Mouse (Mus musculus): ENCODE results near the gene Tgm1. TPM values are rescaled to one million over a fixed set of nuclear protein-coding genes. Genes with fewer than 3 reads are reported as not detected.
A peak's percentile ranks its signal among the peaks of the same experiment; 100 is the strongest.

Tgm1 gene
- polyA plus RNA-seq, 1 experiment from 2014 or later = 0.10 TPM

DNA sequence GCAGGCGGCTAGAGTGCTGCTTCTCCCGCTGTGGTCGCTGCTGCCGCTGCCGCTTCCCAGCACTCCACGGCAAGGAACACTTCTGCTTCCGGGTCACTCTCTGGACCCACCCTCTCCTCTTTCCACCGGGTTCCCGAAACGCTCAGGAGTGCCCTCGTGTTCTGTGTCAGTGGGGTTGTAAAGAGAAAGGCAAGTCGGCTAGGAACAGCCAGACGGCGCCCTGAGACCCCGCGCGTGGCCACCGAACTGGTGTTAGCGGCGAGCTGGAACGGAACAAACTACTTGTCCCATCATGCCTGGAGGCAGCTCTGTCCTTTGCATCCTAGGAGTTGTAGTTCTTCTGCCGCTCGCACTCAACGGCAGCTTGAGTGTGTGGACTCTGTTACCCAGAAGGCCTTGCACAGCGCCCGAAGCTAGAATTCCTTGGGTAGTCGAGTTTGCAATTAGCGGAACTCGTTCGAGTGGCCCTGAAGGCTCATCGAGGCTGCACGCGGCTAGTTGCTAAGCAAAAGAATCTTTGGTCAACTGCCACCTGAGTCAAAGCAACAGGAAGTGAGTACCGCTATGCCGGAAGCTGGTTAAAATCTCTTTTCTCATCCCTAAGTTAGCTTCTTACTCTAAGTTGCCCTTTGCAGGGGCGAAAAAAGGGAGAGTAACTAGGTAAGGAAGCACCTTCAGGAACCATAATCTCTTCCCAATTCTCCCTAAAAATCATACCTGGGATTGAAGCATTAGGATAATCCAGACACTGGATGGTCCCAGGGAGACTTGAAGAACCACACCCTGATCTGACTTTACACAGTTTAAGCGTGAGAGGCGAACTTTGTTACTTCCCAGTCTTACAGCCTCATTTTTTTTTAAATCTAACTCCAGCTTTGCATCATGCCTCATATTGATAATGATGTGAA, 41.6 kb downstream of the Tgm1 start, which contains the start of the genes Gmpr2 and Nedd8:
TSS of gene Gmpr2 (plus strand) at position 109 of the 908 bp plus-strand sequence.
TSS of gene Nedd8 (minus strand) at position 292 of the 908 bp plus-strand sequence.
- H3K9me3 ChIP-seq (replicated peaks; ENCODE audit: control insufficient read depth, low read length) = no peaks in the 10 kb centered on the region
- peak within 1 kb of the TSS; percentile 70; the same call in 1 of the 2 replicates for H3K27ac ChIP-seq (ENCODE audit: low read depth, low read length)
- H3K27me3 ChIP-seq (replicated peaks; ENCODE audit: control insufficient read depth, insufficient read depth, low read length) = no peaks in the 10 kb centered on the region
- peak within 1 kb of the TSS; percentile 81 for H3K9ac ChIP-seq (ENCODE audit: low read length)
- peaks cover 27% of the 10 kb centered on the region for H3K36me3 ChIP-seq (ENCODE audit: control insufficient read depth, insufficient read depth, low read length)
- whole genome bisulfite sequencing = 1% methylated on average over 38 of the region's 38 CpGs
- peak within 1 kb of the TSS; percentile 96 for H3K4me2 ChIP-seq (ENCODE audit: low read length)
- DNase-seq (ENCODE audit: low spot score) (peak; percentile 98), ATAC-seq (peak; percentile 99)
- H3K4me3 ChIP-seq (ENCODE audit: low read depth, low read length) = peak within 1 kb of the TSS; percentile 86
- peaks cover 16% of the 10 kb centered on the region for H3K4me1 ChIP-seq (ENCODE audit: control insufficient read depth, insufficient read depth, low read length)

DNA sequence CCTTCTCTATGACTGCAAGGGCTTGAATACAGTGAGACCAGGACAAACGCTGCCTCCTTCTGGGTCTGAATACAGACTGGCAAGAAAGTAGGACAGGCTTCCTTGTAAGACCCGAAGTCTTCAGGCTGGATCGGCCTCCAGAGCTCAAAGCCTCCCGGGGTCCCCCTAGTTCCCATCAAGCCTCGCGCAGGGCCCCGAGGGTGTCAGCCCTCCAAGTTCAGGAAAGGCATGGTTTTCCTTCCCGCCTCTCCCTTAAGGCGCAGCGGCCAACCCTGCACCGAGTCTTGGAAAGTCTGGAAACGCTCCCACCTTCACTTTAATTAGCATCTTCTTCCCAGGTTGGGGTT, 42.3 kb downstream of the Tgm1 start:
- no peak for DNase-seq (ENCODE audit: low spot score)

DNA sequence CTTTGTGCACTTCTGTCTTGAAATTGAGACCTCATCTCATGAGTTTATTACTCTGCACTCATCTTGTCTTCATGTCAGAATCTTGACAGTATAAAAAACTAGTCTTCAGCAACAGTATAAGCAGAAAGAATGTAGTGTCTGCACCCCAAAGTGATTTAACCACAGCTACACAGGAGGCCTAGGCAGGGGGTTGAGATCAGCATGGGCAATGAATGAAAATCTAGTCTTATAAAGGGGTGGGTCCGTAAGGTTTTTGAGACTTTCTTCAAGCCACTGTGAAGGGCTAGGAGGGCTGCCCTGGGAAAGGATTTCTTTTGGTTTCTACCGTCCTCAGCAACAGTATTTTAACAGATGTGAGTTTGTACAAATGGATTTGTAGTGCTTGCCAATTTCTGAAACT, 53.1 kb downstream of the Tgm1 start:
- H3K9me3 ChIP-seq (replicated peaks; ENCODE audit: control insufficient read depth, low read length) = no peaks in the 10 kb centered on the region
- no peaks in the 10 kb centered on the region for H3K27me3 ChIP-seq (replicated peaks; ENCODE audit: control insufficient read depth, insufficient read depth, low read length)
- 20% methylated on average over 2 of the region's 2 CpGs for WGBS
- no peak overlapping the region; the same call in 1 of the 2 replicates for H3K27ac ChIP-seq (ENCODE audit: low read depth, low read length)
- ATAC-seq (peak; percentile 45), DNase-seq (ENCODE audit: low spot score) (no peak)
- H3K4me3 ChIP-seq (ENCODE audit: low read depth, low read length) = peak overlapping the region; percentile 54; the same call in 1 of the 2 replicates
- peak overlapping the region; percentile 65 for H3K4me2 ChIP-seq (ENCODE audit: low read length)
- H3K9ac ChIP-seq (ENCODE audit: low read length) = no peak overlapping the region
- peaks cover 26% of the 10 kb centered on the region for H3K36me3 ChIP-seq (ENCODE audit: control insufficient read depth, insufficient read depth, low read length)
- H3K4me1 ChIP-seq (ENCODE audit: control insufficient read depth, insufficient read depth, low read length) = no peaks in the 10 kb centered on the region

More for the DNA sequence above, 42.3 kb downstream of the Tgm1 start:
- Histone ChIP-seq H3K4me2 (ENCODE audit: low read length) (peak overlapping the region; percentile 96), H3K27ac (ENCODE audit: low read depth, low read length) (peak overlapping the region; percentile 70; the same call in 1 of the 2 replicates), H3K4me3 (ENCODE audit: low read depth, low read length) (peak overlapping the region; percentile 86), H3K9me3 (replicated peaks; ENCODE audit: control insufficient read depth, low read length) (no peaks in the 10 kb centered on the region), H3K4me1 (ENCODE audit: control insufficient read depth, insufficient read depth, low read length) (peaks cover 16% of the 10 kb centered on the region), H3K9ac (ENCODE audit: low read length) (peak overlapping the region; percentile 81), H3K36me3 (ENCODE audit: control insufficient read depth, insufficient read depth, low read length) (peaks cover 25% of the 10 kb centered on the region), H3K27me3 (replicated peaks; ENCODE audit: control insufficient read depth, insufficient read depth, low read length) (no peaks in the 10 kb centered on the region)
- WGBS = under 1% methylated on average over 12 of the region's 12 CpGs
- ATAC-seq = peak; percentile 63

DNA sequence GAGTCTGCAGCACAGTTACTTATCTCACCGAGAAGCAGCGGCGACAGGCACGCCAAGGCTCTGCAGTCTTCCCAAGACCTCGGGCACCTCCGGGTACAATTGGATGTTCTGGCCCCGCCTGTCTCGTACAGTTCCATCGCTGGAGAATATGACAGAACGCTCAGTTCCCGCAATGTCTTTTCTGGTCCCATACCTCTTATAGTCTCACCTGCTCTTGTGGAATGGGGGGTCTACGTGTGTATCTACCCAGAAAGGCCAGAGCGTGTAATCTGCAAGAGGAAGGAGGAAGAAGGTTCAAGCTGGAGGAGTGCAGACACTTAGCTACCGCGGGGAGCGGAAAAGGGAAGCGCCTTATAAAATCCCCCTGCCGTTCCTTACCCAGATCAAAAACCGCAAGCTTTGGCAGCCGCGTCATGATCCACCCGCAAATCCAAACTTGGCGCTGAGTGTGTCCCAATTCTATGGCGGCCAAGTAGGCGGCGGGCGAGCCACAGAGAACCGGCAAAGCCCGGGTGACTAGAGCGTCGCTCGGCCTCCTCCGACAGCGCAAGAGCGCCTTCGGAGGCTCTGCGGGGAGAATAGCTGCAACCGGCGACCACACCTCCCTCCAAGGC, 53.7 kb downstream of the Tgm1 start, which contains the start of gene Mdp1:
TSS of gene Mdp1 (minus strand) at position 549 of the 614 bp plus-strand sequence.
- H3K36me3 ChIP-seq (ENCODE audit: control insufficient read depth, insufficient read depth, low read length) = peaks cover 26% of the 10 kb centered on the region
- peak; percentile 96 for ATAC-seq
- DNase-seq (ENCODE audit: low spot score) = peak; percentile 94
- H3K4me1 ChIP-seq (ENCODE audit: control insufficient read depth, insufficient read depth, low read length) = no peaks in the 10 kb centered on the region
- H3K9ac ChIP-seq (ENCODE audit: low read length) = peak within 1 kb of the TSS; percentile 78
- no peaks in the 10 kb centered on the region for H3K9me3 ChIP-seq (replicated peaks; ENCODE audit: control insufficient read depth, low read length)
- peak within 1 kb of the TSS; percentile 54 for H3K4me3 ChIP-seq (ENCODE audit: low read depth, low read length)
- peak within 1 kb of the TSS; percentile 65 for H3K4me2 ChIP-seq (ENCODE audit: low read length)
- H3K27ac ChIP-seq (ENCODE audit: low read depth, low read length) = peak within 1 kb of the TSS; percentile 45
- no peaks in the 10 kb centered on the region for H3K27me3 ChIP-seq (replicated peaks; ENCODE audit: control insufficient read depth, insufficient read depth, low read length)
- under 1% methylated on average over 39 of the region's 39 CpGs for WGBS

DNA sequence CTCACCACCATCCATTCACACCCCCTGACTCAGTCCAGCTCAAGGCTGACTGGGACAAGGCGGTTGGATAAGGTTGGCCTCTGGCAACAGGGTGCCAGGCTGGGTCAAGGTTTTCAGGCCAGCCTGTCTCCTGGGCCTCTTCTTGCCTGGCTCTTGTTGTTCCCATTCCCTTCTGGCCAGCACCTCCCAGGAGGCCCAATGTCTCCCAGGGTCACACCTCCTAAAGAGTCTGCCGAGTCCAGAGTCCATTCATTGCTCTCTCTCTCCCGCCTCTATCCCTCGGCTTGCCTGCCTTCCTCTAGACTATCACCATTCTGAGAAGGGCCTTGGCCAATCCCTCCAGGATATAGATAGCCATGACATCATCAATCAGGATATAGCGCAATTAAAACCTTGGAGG, 55.7 kb downstream of the Tgm1 start:
- ATAC-seq (no peak), DNase-seq (ENCODE audit: low spot score) (no peak)
- Histone ChIP-seq H3K27ac (ENCODE audit: low read depth, low read length) (no peak overlapping the region), H3K27me3 (replicated peaks; ENCODE audit: control insufficient read depth, insufficient read depth, low read length) (no peaks in the 10 kb centered on the region), H3K4me1 (ENCODE audit: control insufficient read depth, insufficient read depth, low read length) (no peaks in the 10 kb centered on the region), H3K4me2 (ENCODE audit: low read length) (no peak overlapping the region), H3K4me3 (ENCODE audit: low read depth, low read length) (no peak overlapping the region), H3K9ac (ENCODE audit: low read length) (no peak overlapping the region), H3K9me3 (replicated peaks; ENCODE audit: control insufficient read depth, low read length) (no peaks in the 10 kb centered on the region), H3K36me3 (ENCODE audit: control insufficient read depth, insufficient read depth, low read length) (peaks cover 18% of the 10 kb centered on the region)
- 92% methylated on average over 5 of the region's 5 CpGs for WGBS

DNA sequence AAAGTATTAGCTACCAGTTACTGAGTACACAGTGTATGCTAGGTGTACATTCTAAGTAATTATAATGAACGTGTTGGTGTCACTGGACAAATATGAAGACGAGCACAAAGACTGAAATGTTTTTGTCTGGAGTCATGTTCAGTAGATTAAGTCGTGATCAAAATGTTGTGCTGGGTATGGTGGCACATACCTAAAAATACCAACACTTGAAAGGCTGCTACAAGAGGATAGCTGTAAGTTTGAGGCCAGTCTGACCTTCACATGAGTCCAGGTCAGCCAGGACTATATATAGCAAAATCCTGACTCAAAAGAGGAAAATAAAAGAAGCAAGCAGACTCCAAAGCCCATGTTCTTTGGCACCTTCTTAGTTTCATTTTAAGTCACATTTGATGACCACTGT, 56.8 kb downstream of the Tgm1 start:
- no peaks in the 10 kb centered on the region for H3K9me3 ChIP-seq (replicated peaks; ENCODE audit: control insufficient read depth, low read length)
- DNase-seq (ENCODE audit: low spot score) (no peak), ATAC-seq (no peak)
- H3K9ac ChIP-seq (ENCODE audit: low read length) = no peak overlapping the region
- no peaks in the 10 kb centered on the region for H3K27me3 ChIP-seq (replicated peaks; ENCODE audit: control insufficient read depth, insufficient read depth, low read length)
- no peak overlapping the region for H3K4me2 ChIP-seq (ENCODE audit: low read length)
- peaks cover 13% of the 10 kb centered on the region for H3K36me3 ChIP-seq (ENCODE audit: control insufficient read depth, insufficient read depth, low read length)
- no peak overlapping the region for H3K4me3 ChIP-seq (ENCODE audit: low read depth, low read length)
- WGBS = 91% methylated on average over 3 of the region's 3 CpGs
- no peaks in the 10 kb centered on the region for H3K4me1 ChIP-seq (ENCODE audit: control insufficient read depth, insufficient read depth, low read length)
- H3K27ac ChIP-seq (ENCODE audit: low read depth, low read length) = no peak overlapping the region

DNA sequence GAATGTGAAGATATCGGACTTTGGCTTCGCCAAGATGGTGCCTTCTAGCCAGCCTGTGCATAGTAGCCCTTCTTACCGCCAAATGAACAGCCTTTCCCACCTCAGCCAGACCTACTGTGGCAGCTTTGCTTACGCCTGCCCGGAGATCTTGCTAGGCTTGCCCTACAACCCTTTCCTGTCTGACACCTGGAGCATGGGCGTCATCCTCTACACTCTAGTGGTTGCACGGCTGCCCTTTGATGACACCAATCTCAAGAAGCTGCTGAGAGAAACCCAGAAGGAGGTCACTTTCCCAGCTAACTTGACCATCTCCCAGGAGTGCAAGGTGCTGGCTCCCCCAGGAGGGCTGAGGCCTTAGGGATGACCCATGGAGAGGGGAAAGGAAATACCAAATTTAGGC, 62.2 kb downstream of the Tgm1 start:
- Histone ChIP-seq H3K27ac (ENCODE audit: low read depth, low read length) (no peak overlapping the region), H3K4me2 (ENCODE audit: low read length) (no peak overlapping the region), H3K36me3 (ENCODE audit: control insufficient read depth, insufficient read depth, low read length) (peaks cover 5% of the 10 kb centered on the region; the same call in 1 of the 2 replicates), H3K9me3 (replicated peaks; ENCODE audit: control insufficient read depth, low read length) (no peaks in the 10 kb centered on the region), H3K9ac (ENCODE audit: low read length) (no peak overlapping the region), H3K4me1 (ENCODE audit: control insufficient read depth, insufficient read depth, low read length) (no peaks in the 10 kb centered on the region), H3K27me3 (replicated peaks; ENCODE audit: control insufficient read depth, insufficient read depth, low read length) (no peaks in the 10 kb centered on the region), H3K4me3 (ENCODE audit: low read depth, low read length) (no peak overlapping the region)
- 90% methylated on average over 7 of the region's 7 CpGs for WGBS
- DNase-seq (ENCODE audit: low spot score) (no peak), ATAC-seq (no peak)
